20 mouse cellular contexts compared by ENCODE assay signal in the genomic region with DNA sequence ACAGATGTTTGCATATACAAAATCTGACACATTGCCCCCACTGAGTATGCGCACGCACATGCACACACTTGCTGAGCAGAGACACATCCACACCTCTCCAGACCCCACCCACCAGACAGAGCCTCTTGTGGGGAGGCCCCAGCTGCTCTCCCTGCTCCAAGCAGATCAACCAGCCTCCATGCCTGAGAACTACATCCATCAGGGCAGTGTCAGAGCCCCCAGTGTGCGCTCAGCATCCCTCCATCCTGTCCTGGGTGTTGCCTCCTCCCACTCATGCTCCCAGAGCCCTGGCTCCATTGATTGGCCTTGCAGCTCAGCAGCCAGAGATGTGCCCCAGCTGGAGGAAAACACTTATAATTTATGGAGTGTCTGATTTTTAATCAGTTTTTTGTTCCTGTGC.
DNase-seq lines count a peak whose midpoint lies in the region; ATAC-seq lines count a peak whose summit lies in the region.
"Had no signal": no experiment of that assay in that cellular context is flagged by ENCODE, and none has a peak within 500 bp of the region (broad histone marks: within the 10 kb centered on the region; RNA-seq: fewer than 3 reads in every experiment).

No protein-coding gene starts in this region.

- H3K9me3 ChIP-seq in lung, embryonic 15.5 days: no peaks in the 10 kb centered on the region
- H3K9me3 ChIP-seq in hindbrain, embryonic 15.5 days: no peaks in the 10 kb centered on the region
- H3K9me3 ChIP-seq: heart, embryonic 10.5 days; liver, embryonic 15.5 days had no signal

- 35% methylated on average over 3 of the region's 3 CpGs for WGBS in lung, embryonic 15.5 days
- WGBS in hindbrain, embryonic 15.5 days: 31% methylated on average over 3 of the region's 3 CpGs

- no peak overlapping the region for H3K4me2 ChIP-seq in lung, embryonic 15.5 days
- H3K4me2 ChIP-seq in hindbrain, embryonic 15.5 days: no peak overlapping the region
- H3K4me2 ChIP-seq: embryonic facial prominence, embryonic 13.5 days; liver, embryonic 15.5 days had no signal

- no peak overlapping the region for H3K27ac ChIP-seq in lung, embryonic 15.5 days
- no peak overlapping the region for H3K27ac ChIP-seq in hindbrain, embryonic 15.5 days (replicated peaks)
- H3K27ac ChIP-seq: embryonic facial prominence, embryonic 13.5 days; heart, embryonic 10.5 days; liver, embryonic 15.5 days had no signal

- H3K9ac ChIP-seq in lung, embryonic 15.5 days: no peak overlapping the region
- H3K9ac ChIP-seq in hindbrain, embryonic 15.5 days: no peak overlapping the region
- H3K9ac ChIP-seq: embryonic facial prominence, embryonic 13.5 days; liver, embryonic 15.5 days had no signal

- H3K36me3 ChIP-seq in lung, embryonic 15.5 days: no peaks in the 10 kb centered on the region
- H3K36me3 ChIP-seq in hindbrain, embryonic 15.5 days: no peaks in the 10 kb centered on the region
- H3K36me3 ChIP-seq: embryonic facial prominence, embryonic 13.5 days; heart, embryonic 10.5 days; liver, embryonic 15.5 days had no signal

- no peak overlapping the region for H3K4me3 ChIP-seq in lung, embryonic 15.5 days
- H3K4me3 ChIP-seq in hindbrain, embryonic 15.5 days: no peak overlapping the region
- H3K4me3 ChIP-seq: embryonic facial prominence, embryonic 13.5 days; heart, embryonic 10.5 days; liver, embryonic 15.5 days had no signal

- DNase-seq in embryo, embryonic 10 days (ENCODE audit: low spot score): peak; percentile 27
- no peak for DNase-seq in embryo, embryonic 11 days
- no peak for DNase-seq in lung, adult 18-20 months
- peak; percentile 35 for DNase-seq in ZHBTc4 (ENCODE audit: low read depth, low spot score)
- DNase-seq in frontal cortex, postnatal 14 days (ENCODE audit: low spot score in 2 of 2): no peak
- DNase-seq in left cerebral cortex, adult 8-10 months (ENCODE audit: low spot score in 2 of 2): no peak
- DNase-seq: cerebellum, postnatal 25 days; gastrocnemius, postnatal 14 days; heart, postnatal 14 days; kidney, adult 18-20 months; kidney, postnatal 25 days; left cerebral cortex, postnatal 4 days; midbrain, embryonic 14.5 days; right cerebral cortex, postnatal 4 days; thymus, adult 18-20 months had no signal

- peak; percentile 85 for ATAC-seq in lung, embryonic 15.5 days (ENCODE audit: borderline replicate concordance, extremely low read depth, low FRiP score, low TSS enrichment)
- ATAC-seq in hindbrain, embryonic 15.5 days (ENCODE audit: low FRiP score, low read depth): peak; percentile 54; the same call in 1 of the 2 replicates

- H3K4me1 ChIP-seq in lung, embryonic 15.5 days: peaks cover 10% of the 10 kb centered on the region
- H3K4me1 ChIP-seq in hindbrain, embryonic 15.5 days (replicated peaks): peaks cover 12% of the 10 kb centered on the region
- H3K4me1 ChIP-seq: liver, embryonic 15.5 days had no signal

- no peaks in the 10 kb centered on the region for H3K27me3 ChIP-seq in lung, embryonic 15.5 days
- no peaks in the 10 kb centered on the region for H3K27me3 ChIP-seq in hindbrain, embryonic 15.5 days
- H3K27me3 ChIP-seq: embryonic facial prominence, embryonic 13.5 days; liver, embryonic 15.5 days had no signal

Comparison
In these comparisons a context has a peak if more than half of its experiments do, and no peak if none do; other contexts are left out.
1. DNase-seq: peak in embryo, embryonic 10 days (single experiment) and ZHBTc4 (single experiment); none in embryo, embryonic 11 days (single experiment), lung, adult 18-20 months (0 of 2), frontal cortex, postnatal 14 days (0 of 2) and left cerebral cortex, adult 8-10 months (0 of 2).